ENCODE assay signal across 8 mouse cellular contexts in genomic region chr6:114358171-114358570, GRCm38 (mm10). TPM values are rescaled to one million over a fixed set of nuclear protein-coding genes. Genes with fewer than 3 reads are reported as not detected.
A peak's percentile ranks its signal among the peaks of the same experiment; 100 is the strongest.
DNase-seq lines count a peak whose midpoint lies in the region; ATAC-seq lines count a peak whose summit lies in the region.
"Had no signal": no experiment of that assay in that cellular context is flagged by ENCODE, and none has a peak within 500 bp of the region (broad histone marks: within the 10 kb centered on the region; RNA-seq: fewer than 3 reads in every experiment).

No protein-coding gene starts in this region.

- peak; percentile 3 for DNase-seq in kidney, adult 18-20 months
- peak; percentile 94 for DNase-seq in Muller cell, postnatal 12 days (ENCODE audit: inconsistent ontology term)
- DNase-seq in embryonic facial prominence, embryonic 14.5 days (ENCODE audit: low spot score): peak; percentile 39
- no peak for DNase-seq in spleen, postnatal 4 days (ENCODE audit: low spot score in 2 of 2)
- no peak for DNase-seq in embryo, embryonic 11 days
- DNase-seq: liver, postnatal 0 days had no signal

- H3K9ac ChIP-seq in kidney, embryonic 16.5 days (replicated peaks; ENCODE audit: low read length): no peak overlapping the region
- H3K9ac ChIP-seq in embryonic facial prominence, embryonic 14.5 days (ENCODE audit: low read depth, low read length): no peak overlapping the region
- no peak overlapping the region for H3K9ac ChIP-seq in intestine, embryonic 16.5 days (ENCODE audit: low read depth, low read length)
- H3K9ac ChIP-seq: liver, postnatal 0 days had no signal

- H3K27ac ChIP-seq in kidney, embryonic 16.5 days (ENCODE audit: low read length): no peak overlapping the region
- H3K27ac ChIP-seq in embryonic facial prominence, embryonic 14.5 days (replicated peaks; ENCODE audit: low read depth, low read length): no peak overlapping the region
- no peak overlapping the region for H3K27ac ChIP-seq in intestine, embryonic 16.5 days (ENCODE audit: low read length)

- H3K36me3 ChIP-seq in kidney, embryonic 16.5 days (ENCODE audit: insufficient read depth, low read length): no peaks in the 10 kb centered on the region
- H3K36me3 ChIP-seq in embryonic facial prominence, embryonic 14.5 days (ENCODE audit: control insufficient read depth, insufficient read depth, low read length): no peaks in the 10 kb centered on the region
- H3K36me3 ChIP-seq in intestine, embryonic 16.5 days (ENCODE audit: control insufficient read depth, insufficient read depth, low read length): no peaks in the 10 kb centered on the region

- 58% methylated on average over 3 of the region's 3 CpGs for WGBS in kidney, embryonic 16.5 days
- 63% methylated on average over 3 of the region's 3 CpGs for WGBS in embryonic facial prominence, embryonic 14.5 days
- WGBS in intestine, embryonic 16.5 days: 47% methylated on average over 3 of the region's 3 CpGs

- H3K4me1 ChIP-seq in kidney, embryonic 16.5 days (ENCODE audit: insufficient read depth, low read length): no peaks in the 10 kb centered on the region
- 0 out of 2 replicates have a peak, but pooled peaks cover 4% of the 10 kb centered on the region for H3K4me1 ChIP-seq in embryonic facial prominence, embryonic 14.5 days (ENCODE audit: control insufficient read depth, insufficient read depth, low read length)
- peaks cover 16% of the 10 kb centered on the region for H3K4me1 ChIP-seq in intestine, embryonic 16.5 days (ENCODE audit: control insufficient read depth, insufficient read depth, low read length)

- H3K9me3 ChIP-seq in kidney, embryonic 16.5 days (ENCODE audit: low read length): no peaks in the 10 kb centered on the region
- no peaks in the 10 kb centered on the region for H3K9me3 ChIP-seq in embryonic facial prominence, embryonic 14.5 days (ENCODE audit: control insufficient read depth, low read length)
- no peaks in the 10 kb centered on the region for H3K9me3 ChIP-seq in intestine, embryonic 16.5 days (ENCODE audit: control insufficient read depth, low read length)

- no peak overlapping the region for H3K4me3 ChIP-seq in kidney, embryonic 16.5 days (ENCODE audit: low read length)
- no peak overlapping the region for H3K4me3 ChIP-seq in embryonic facial prominence, embryonic 14.5 days (ENCODE audit: low read depth, low read length)
- H3K4me3 ChIP-seq in intestine, embryonic 16.5 days (ENCODE audit: low read length): no peak overlapping the region

- ATAC-seq in kidney, embryonic 16.5 days (ENCODE audit: low FRiP score, low TSS enrichment): no peak
- no peak for ATAC-seq in embryonic facial prominence, embryonic 14.5 days (ENCODE audit: low read depth)
- peak; percentile 56; the same call in 1 of the 2 replicates for ATAC-seq in intestine, embryonic 16.5 days
- ATAC-seq: liver, postnatal 0 days had no signal

- no peaks in the 10 kb centered on the region for H3K27me3 ChIP-seq in kidney, embryonic 16.5 days (ENCODE audit: insufficient read depth, low read length)
- H3K27me3 ChIP-seq in embryonic facial prominence, embryonic 14.5 days (replicated peaks; ENCODE audit: control insufficient read depth, insufficient read depth, low read length): no peaks in the 10 kb centered on the region
- H3K27me3 ChIP-seq in intestine, embryonic 16.5 days (replicated peaks; ENCODE audit: control insufficient read depth, insufficient read depth, low read length): no peaks in the 10 kb centered on the region

- no peak overlapping the region for H3K4me2 ChIP-seq in kidney, embryonic 16.5 days (replicated peaks; ENCODE audit: low read depth, low read length)
- no peak overlapping the region for H3K4me2 ChIP-seq in embryonic facial prominence, embryonic 14.5 days (ENCODE audit: low read depth, low read length)
- H3K4me2 ChIP-seq in intestine, embryonic 16.5 days (ENCODE audit: low read depth, low read length): no peak overlapping the region

RNA-seq across cellular contexts. Expression of gene Hrh1, which starts 39.6 kb away (rescaled TPM):
- polyA plus RNA-seq in kidney, embryonic 16.5 days (2015; fragmentation: Nextera tagmentation; extraction: Ambion mirVana): 0.13 and 0.21 TPM in 2 replicates
- 0.21 TPM in 1 of 2 replicates, not detected in the other for polyA plus RNA-seq in embryonic facial prominence, embryonic 14.5 days (2014; fragmentation: Nextera tagmentation; extraction: Ambion mirVana)
- 1.1 and 1.2 TPM in 2 replicates for polyA plus RNA-seq in intestine, embryonic 16.5 days (2015; fragmentation: Nextera tagmentation; extraction: Ambion mirVana)
- polyA plus RNA-seq: liver, postnatal 0 days had no signal

Comparison
In these comparisons a context has a peak if more than half of its experiments do, and no peak if none do; other contexts are left out.
1. DNase-seq: peak in kidney, adult 18-20 months (single experiment), Muller cell, postnatal 12 days (single experiment) and embryonic facial prominence, embryonic 14.5 days (single experiment); none in spleen, postnatal 4 days (0 of 2) and embryo, embryonic 11 days (single experiment).